Mouse (Mus musculus) embryo, embryonic 11.5 days (tissue): ENCODE measurements around the gene Det1.

Experiments used
- DNase-seq: peaks from one replicate; pipeline ENCODE4 v3.0.0-alpha.2; 2012; ENCODE audit warnings: low read depth, low spot score

Gene Det1

GRCm38 (mm10) chr7:78846737-78847434 lies at the start of gene Det1:
Gene Det1, minus strand, starts transcription at chr7:78847263.
- DNase-seq, result peak; percentile 88

- DNase-seq, result peak; percentile 98
Observed at GRCm38 (mm10) chr7:78895653-78896333, 48.7 kb upstream of the Det1 start, which contains the start of gene Aen. Gene Aen, plus strand, starts transcription at chr7:78895854.

GRCm38 (mm10) chr7:78895021-78895652 lies 48.1 kb upstream of the Det1 start:
- no peak for DNase-seq

GRCm38 (mm10) chr7:78893917-78894316 lies 46.9 kb upstream of the Det1 start:
- no peak for DNase-seq

- DNase-seq, result peak; percentile 77
Observed at GRCm38 (mm10) chr7:78890641-78891040, 43.6 kb upstream of the Det1 start.

- DNase-seq, result no peak
Observed at GRCm38 (mm10) chr7:78887431-78887842, 40.4 kb upstream of the Det1 start.

- no peak for DNase-seq
Observed at GRCm38 (mm10) chr7:78886496-78886895, 39.4 kb upstream of the Det1 start.

- DNase-seq, result no peak
Observed at GRCm38 (mm10) chr7:78885404-78885803, 38.3 kb upstream of the Det1 start.

GRCm38 (mm10) chr7:78884139-78884538 lies 37.1 kb upstream of the Det1 start:
- DNase-seq, result peak; percentile 41

GRCm38 (mm10) chr7:78883726-78884060 lies 36.6 kb upstream of the Det1 start:
- no peak for DNase-seq

GRCm38 (mm10) chr7:78883016-78883725 lies 36.1 kb upstream of the Det1 start:
- no peak for DNase-seq

- peak; percentile 45 for DNase-seq
Observed at GRCm38 (mm10) chr7:78882469-78882837, 35.4 kb upstream of the Det1 start.

GRCm38 (mm10) chr7:78881607-78882468 lies 34.8 kb upstream of the Det1 start:
- no peak for DNase-seq

- no peak for DNase-seq
Observed at GRCm38 (mm10) chr7:78872831-78873230, 25.8 kb upstream of the Det1 start.

GRCm38 (mm10) chr7:78872366-78872765 lies 25.3 kb upstream of the Det1 start:
- no peak for DNase-seq

GRCm38 (mm10) chr7:78868731-78869130 lies 21.7 kb upstream of the Det1 start:
- DNase-seq, result no peak

- no peak for DNase-seq
Observed at GRCm38 (mm10) chr7:78865212-78865949, 18.3 kb upstream of the Det1 start.

- no peak for DNase-seq
Observed at GRCm38 (mm10) chr7:78864446-78864802, 17.4 kb upstream of the Det1 start.

GRCm38 (mm10) chr7:78863796-78864445 lies 16.9 kb upstream of the Det1 start:
- DNase-seq, result no peak

- no peak for DNase-seq
Observed at GRCm38 (mm10) chr7:78855044-78855655, 8.1 kb upstream of the Det1 start.
